Mouse (Mus musculus): ENCODE measurements around the gene Oasl1. TPM values are rescaled to one million over a fixed set of nuclear protein-coding genes. Genes with fewer than 3 reads are reported as not detected.

Gene Oasl1
- polyA plus RNA-seq, 1 experiment from 2014 or later = 2.3 TPM

GRCm38 (mm10) chr5:114967523-114968268 lies 44.7 kb downstream of the Oasl1 start:
- 0 out of 2 replicates have a peak overlapping the region, but pooled peaks have one; percentile 14 for H3K9ac ChIP-seq (ENCODE audit: low read length)
- H3K4me3 ChIP-seq (ENCODE audit: low read depth, low read length) = no peak overlapping the region
- DNase-seq (ENCODE audit: low spot score) = no peak
- 33% methylated on average over 14 of the region's 14 CpGs for WGBS
- H3K4me1 ChIP-seq (replicated peaks; ENCODE audit: control insufficient read depth, insufficient read depth, low read length) = no peaks in the 10 kb centered on the region; the same call in 1 of the 2 replicates
- no peaks in the 10 kb centered on the region for H3K27me3 ChIP-seq (replicated peaks; ENCODE audit: control insufficient read depth, insufficient read depth, low read length)
- H3K4me2 ChIP-seq (ENCODE audit: low read length) = peak overlapping the region; percentile 40
- H3K27ac ChIP-seq (ENCODE audit: low read depth) = peak overlapping the region; percentile 75
- no peaks in the 10 kb centered on the region for H3K9me3 ChIP-seq (ENCODE audit: control insufficient read depth, low read length)
- H3K36me3 ChIP-seq (ENCODE audit: control insufficient read depth, insufficient read depth, low read length) = no peaks in the 10 kb centered on the region
- no peak for ATAC-seq (replicated peaks; ENCODE audit: low FRiP score, low TSS enrichment, low read depth)

GRCm38 (mm10) chr5:114968651-114969050 lies 45.6 kb downstream of the Oasl1 start:
- no peak; the same call in 1 of the 2 replicates for ATAC-seq (replicated peaks; ENCODE audit: low FRiP score, low TSS enrichment, low read depth)
- H3K4me1 ChIP-seq (replicated peaks; ENCODE audit: control insufficient read depth, insufficient read depth, low read length) = no peaks in the 10 kb centered on the region; the same call in 1 of the 2 replicates

GRCm38 (mm10) chr5:114969064-114969463 lies 46.0 kb downstream of the Oasl1 start:
- peak overlapping the region; percentile 53 for H3K9ac ChIP-seq (ENCODE audit: low read length)
- no peaks in the 10 kb centered on the region for H3K9me3 ChIP-seq (ENCODE audit: control insufficient read depth, low read length)
- H3K27ac ChIP-seq (ENCODE audit: low read depth) = peak overlapping the region; percentile 75
- H3K27me3 ChIP-seq (replicated peaks; ENCODE audit: control insufficient read depth, insufficient read depth, low read length) = no peaks in the 10 kb centered on the region
- H3K36me3 ChIP-seq (ENCODE audit: control insufficient read depth, insufficient read depth, low read length) = no peaks in the 10 kb centered on the region
- peak; percentile 70 for DNase-seq (ENCODE audit: low spot score)
- peak overlapping the region; percentile 24 for H3K4me2 ChIP-seq (ENCODE audit: low read length)
- WGBS = 11% methylated on average over 4 of the region's 4 CpGs
- H3K4me1 ChIP-seq (replicated peaks; ENCODE audit: control insufficient read depth, insufficient read depth, low read length) = no peaks in the 10 kb centered on the region; the same call in 1 of the 2 replicates
- ATAC-seq (replicated peaks; ENCODE audit: low FRiP score, low TSS enrichment, low read depth) = no peak
- H3K4me3 ChIP-seq (ENCODE audit: low read depth, low read length) = peak overlapping the region; percentile 39

More at GRCm38 (mm10) chr5:114968651-114969050, 45.6 kb downstream of the Oasl1 start:
- DNase-seq (ENCODE audit: low spot score) = no peak
- H3K36me3 ChIP-seq (ENCODE audit: control insufficient read depth, insufficient read depth, low read length) = no peaks in the 10 kb centered on the region
- 27% methylated on average over 7 of the region's 7 CpGs for WGBS
- peak overlapping the region; percentile 53; the same call in 1 of the 2 replicates for H3K9ac ChIP-seq (ENCODE audit: low read length)
- peak overlapping the region; percentile 40 for H3K4me2 ChIP-seq (ENCODE audit: low read length)
- peak overlapping the region; percentile 75 for H3K27ac ChIP-seq (ENCODE audit: low read depth)
- no peaks in the 10 kb centered on the region for H3K9me3 ChIP-seq (ENCODE audit: control insufficient read depth, low read length)
- H3K27me3 ChIP-seq (replicated peaks; ENCODE audit: control insufficient read depth, insufficient read depth, low read length) = no peaks in the 10 kb centered on the region
- H3K4me3 ChIP-seq (ENCODE audit: low read depth, low read length) = peak overlapping the region; percentile 39

- no peaks in the 10 kb centered on the region for H3K36me3 ChIP-seq (ENCODE audit: control insufficient read depth, insufficient read depth, low read length)
- H3K4me2 ChIP-seq (ENCODE audit: low read length) = peak overlapping the region; percentile 11
- H3K9ac ChIP-seq (ENCODE audit: low read length) = peak overlapping the region; percentile 53
- ATAC-seq (replicated peaks; ENCODE audit: low FRiP score, low TSS enrichment, low read depth) (no peak), DNase-seq (ENCODE audit: low spot score) (peak; percentile 52)
- peak overlapping the region; percentile 39 for H3K4me3 ChIP-seq (ENCODE audit: low read depth, low read length)
- 49% methylated on average over 13 of the region's 13 CpGs for WGBS
- no peaks in the 10 kb centered on the region for H3K9me3 ChIP-seq (ENCODE audit: control insufficient read depth, low read length)
- H3K27me3 ChIP-seq (replicated peaks; ENCODE audit: control insufficient read depth, insufficient read depth, low read length) = no peaks in the 10 kb centered on the region
- H3K27ac ChIP-seq (ENCODE audit: low read depth) = peak overlapping the region; percentile 75
- H3K4me1 ChIP-seq (replicated peaks; ENCODE audit: control insufficient read depth, insufficient read depth, low read length) = no peaks in the 10 kb centered on the region
Measured at GRCm38 (mm10) chr5:114969609-114970215, 46.7 kb downstream of the Oasl1 start.

GRCm38 (mm10) chr5:114970824-114971227 lies 47.8 kb downstream of the Oasl1 start, which contains the start of gene Hnf1a:
Gene Hnf1a, minus strand, starts transcription at chr5:114971094.
- peak; percentile 68 for ATAC-seq (replicated peaks; ENCODE audit: low FRiP score, low TSS enrichment, low read depth)
- Histone ChIP-seq H3K9me3 (ENCODE audit: control insufficient read depth, low read length) (no peaks in the 10 kb centered on the region), H3K4me2 (ENCODE audit: low read length) (peak within 1 kb of the TSS; percentile 41), H3K4me3 (ENCODE audit: low read depth, low read length) (peak within 1 kb of the TSS; percentile 39), H3K36me3 (ENCODE audit: control insufficient read depth, insufficient read depth, low read length) (no peaks in the 10 kb centered on the region), H3K4me1 (replicated peaks; ENCODE audit: control insufficient read depth, insufficient read depth, low read length) (no peaks in the 10 kb centered on the region), H3K9ac (ENCODE audit: low read length) (peak within 1 kb of the TSS; percentile 53), H3K27me3 (replicated peaks; ENCODE audit: control insufficient read depth, insufficient read depth, low read length) (no peaks in the 10 kb centered on the region), H3K27ac (ENCODE audit: low read depth) (peak within 1 kb of the TSS; percentile 75)
- 49% methylated on average over 14 of the region's 17 CpGs for WGBS
- DNase-seq (ENCODE audit: low spot score) = peak; percentile 67

- Histone ChIP-seq H3K27ac (ENCODE audit: low read depth) (no peak overlapping the region), H3K9me3 (ENCODE audit: control insufficient read depth, low read length) (no peaks in the 10 kb centered on the region), H3K27me3 (replicated peaks; ENCODE audit: control insufficient read depth, insufficient read depth, low read length) (no peaks in the 10 kb centered on the region), H3K9ac (ENCODE audit: low read length) (no peak overlapping the region), H3K4me1 (replicated peaks; ENCODE audit: control insufficient read depth, insufficient read depth, low read length) (no peaks in the 10 kb centered on the region), H3K4me3 (ENCODE audit: low read depth, low read length) (0 out of 2 replicates have a peak overlapping the region, but pooled peaks have one; percentile 39), H3K4me2 (ENCODE audit: low read length) (peak overlapping the region; percentile 41), H3K36me3 (ENCODE audit: control insufficient read depth, insufficient read depth, low read length) (no peaks in the 10 kb centered on the region)
- ATAC-seq (replicated peaks; ENCODE audit: low FRiP score, low TSS enrichment, low read depth) (no peak), DNase-seq (ENCODE audit: low spot score) (peak; percentile 48)
- WGBS = 72% methylated on average over 9 of the region's 9 CpGs
Measured at GRCm38 (mm10) chr5:114972201-114972600, 49.2 kb downstream of the Oasl1 start.

GRCm38 (mm10) chr5:114973131-114973530 lies 50.1 kb downstream of the Oasl1 start:
- no peak overlapping the region for H3K4me3 ChIP-seq (ENCODE audit: low read depth, low read length)
- DNase-seq (ENCODE audit: low spot score) = no peak
- 74% methylated on average over 8 of the region's 8 CpGs for WGBS

GRCm38 (mm10) chr5:114976935-114977334 lies 53.9 kb downstream of the Oasl1 start:
- ATAC-seq (replicated peaks; ENCODE audit: low FRiP score, low TSS enrichment, low read depth) = no peak
- no peaks in the 10 kb centered on the region for H3K27me3 ChIP-seq (replicated peaks; ENCODE audit: control insufficient read depth, insufficient read depth, low read length)
- H3K4me3 ChIP-seq (ENCODE audit: low read depth, low read length) = no peak overlapping the region
- peaks cover 12% of the 10 kb centered on the region; the same call in 1 of the 2 replicates for H3K4me1 ChIP-seq (replicated peaks; ENCODE audit: control insufficient read depth, insufficient read depth, low read length)
- H3K4me2 ChIP-seq (ENCODE audit: low read length) = no peak overlapping the region
- no peaks in the 10 kb centered on the region for H3K9me3 ChIP-seq (ENCODE audit: control insufficient read depth, low read length)
- H3K9ac ChIP-seq (ENCODE audit: low read length) = no peak overlapping the region
- H3K27ac ChIP-seq (ENCODE audit: low read depth) = no peak overlapping the region
- H3K36me3 ChIP-seq (ENCODE audit: control insufficient read depth, insufficient read depth, low read length) = no peaks in the 10 kb centered on the region
- DNase-seq (ENCODE audit: low spot score) = no peak

More at GRCm38 (mm10) chr5:114973131-114973530, 50.1 kb downstream of the Oasl1 start:
- no peaks in the 10 kb centered on the region for H3K4me1 ChIP-seq (replicated peaks; ENCODE audit: control insufficient read depth, insufficient read depth, low read length)
- no peak overlapping the region for H3K4me2 ChIP-seq (ENCODE audit: low read length)
- no peak overlapping the region for H3K27ac ChIP-seq (ENCODE audit: low read depth)
- no peaks in the 10 kb centered on the region for H3K36me3 ChIP-seq (ENCODE audit: control insufficient read depth, insufficient read depth, low read length)
- no peaks in the 10 kb centered on the region for H3K9me3 ChIP-seq (ENCODE audit: control insufficient read depth, low read length)
- ATAC-seq (replicated peaks; ENCODE audit: low FRiP score, low TSS enrichment, low read depth) = no peak
- no peak overlapping the region for H3K9ac ChIP-seq (ENCODE audit: low read length)
- H3K27me3 ChIP-seq (replicated peaks; ENCODE audit: control insufficient read depth, insufficient read depth, low read length) = no peaks in the 10 kb centered on the region
